Mouse (Mus musculus): ENCODE results near the gene Dll4. TPM values are rescaled to one million over a fixed set of nuclear protein-coding genes. Genes with fewer than 3 reads are reported as not detected.

The Dll4 gene
- polyA plus RNA-seq, 1 experiment from 2014 or later, result 3.9 TPM

DNA sequence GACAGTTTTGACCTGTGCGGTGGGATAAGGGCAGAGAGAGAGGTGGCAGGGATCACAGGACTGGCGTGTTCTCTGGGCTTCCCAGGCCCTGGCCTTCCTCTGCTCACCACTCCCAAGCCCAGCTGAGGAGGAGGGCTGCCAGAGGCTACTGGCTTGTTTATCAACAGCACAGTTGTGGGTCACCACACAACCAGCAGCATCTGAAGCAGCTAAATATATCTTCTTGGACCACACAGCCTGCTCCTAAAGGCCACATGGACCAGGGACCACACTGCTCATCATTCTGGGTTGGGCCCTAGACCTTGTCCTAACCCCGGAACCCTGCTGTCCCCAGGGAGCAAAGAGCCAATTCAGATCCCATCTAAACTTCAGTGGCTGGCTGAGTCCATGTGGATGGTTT lies 39.4 kb downstream of the Dll4 start:
- 83% methylated on average over 3 of the region's 3 CpGs for WGBS
- Histone ChIP-seq H3K9ac (replicated peaks) (no peak overlapping the region), H3K27me3 (replicated peaks) (no peaks in the 10 kb centered on the region), H3K9me3 (replicated peaks) (peaks cover 8% of the 10 kb centered on the region; the same call in 1 of the 2 replicates), H3K4me2 (no peak overlapping the region), H3K36me3 (peaks cover 10% of the 10 kb centered on the region), H3K27ac (replicated peaks) (no peak overlapping the region), H3K4me3 (replicated peaks) (no peak overlapping the region), H3K4me1 (no peaks in the 10 kb centered on the region)
- ATAC-seq (ENCODE audit: low FRiP score), result no peak

DNA sequence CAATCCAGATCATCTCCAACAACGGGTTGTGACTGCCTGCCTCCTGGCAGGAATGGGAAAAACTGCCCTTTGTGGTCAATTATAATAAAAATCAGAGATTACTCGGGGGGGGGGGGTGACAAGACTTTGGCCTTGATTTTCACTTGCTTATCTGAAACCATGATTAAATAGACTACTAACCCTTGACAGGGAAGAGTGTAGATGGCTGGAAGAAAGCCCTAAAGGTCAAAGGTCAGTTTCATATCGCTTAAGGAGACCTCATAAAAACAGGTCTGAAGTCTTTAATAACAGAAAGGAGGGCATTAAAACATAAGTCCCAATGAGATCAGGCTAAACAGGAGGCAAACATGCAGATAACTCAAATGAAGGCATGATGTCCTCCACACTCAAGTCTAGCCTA lies 41.8 kb downstream of the Dll4 start:
- ATAC-seq (ENCODE audit: low FRiP score), result no peak
- Histone ChIP-seq H3K9ac (replicated peaks) (no peak overlapping the region), H3K4me3 (replicated peaks) (no peak overlapping the region), H3K4me2 (no peak overlapping the region), H3K27ac (replicated peaks) (no peak overlapping the region), H3K9me3 (replicated peaks) (no peaks in the 10 kb centered on the region), H3K27me3 (replicated peaks) (no peaks in the 10 kb centered on the region), H3K36me3 (peaks cover 33% of the 10 kb centered on the region), H3K4me1 (no peaks in the 10 kb centered on the region)
- 83% methylated on average over 3 of the region's 3 CpGs for WGBS

DNA sequence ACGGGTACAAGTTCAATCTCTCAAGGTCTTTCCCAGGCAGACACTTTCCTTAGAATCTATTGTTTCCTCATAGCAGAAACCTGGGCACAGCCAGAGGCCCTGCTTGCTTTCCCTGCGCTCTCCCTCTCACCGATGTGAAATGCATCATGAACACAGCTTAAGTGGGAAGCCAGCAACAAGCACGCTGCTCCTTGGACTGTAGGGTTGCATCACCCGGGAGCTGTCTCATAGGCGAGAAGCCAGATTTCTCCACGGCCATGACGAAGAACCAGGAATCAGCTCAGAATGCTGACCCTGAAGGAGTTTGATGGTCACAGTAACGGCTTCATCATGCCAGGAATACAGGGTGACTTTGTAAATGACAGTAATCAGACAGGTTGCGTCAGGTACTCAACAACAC lies 44.5 kb downstream of the Dll4 start:
- Histone ChIP-seq H3K4me2 (no peak overlapping the region), H3K9me3 (replicated peaks) (no peaks in the 10 kb centered on the region), H3K9ac (replicated peaks) (no peak overlapping the region), H3K36me3 (peaks cover 58% of the 10 kb centered on the region), H3K4me3 (replicated peaks) (no peak overlapping the region), H3K4me1 (no peaks in the 10 kb centered on the region), H3K27me3 (replicated peaks) (no peaks in the 10 kb centered on the region), H3K27ac (replicated peaks) (no peak overlapping the region)
- 95% methylated on average over 10 of the region's 10 CpGs for WGBS
- ATAC-seq (ENCODE audit: low FRiP score), result no peak

DNA sequence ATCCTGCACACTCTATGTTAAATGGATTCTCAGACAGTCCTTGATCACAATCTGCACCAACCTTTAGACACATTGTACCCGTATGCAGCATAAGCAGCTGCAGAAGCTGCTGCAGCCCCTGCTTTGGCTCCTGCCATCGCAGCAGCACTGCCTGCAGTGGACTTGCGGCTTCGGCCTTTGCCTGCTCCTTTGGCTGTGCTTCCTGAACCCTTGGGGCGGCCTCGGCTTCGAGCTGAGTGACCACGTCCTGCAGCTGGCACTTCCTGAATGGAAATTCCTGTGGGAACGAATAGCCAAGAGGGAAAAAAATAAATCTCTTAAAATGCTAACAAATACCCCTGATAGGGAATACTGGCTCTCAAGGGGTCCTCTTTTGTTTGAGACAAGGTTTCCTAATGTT lies 51.7 kb downstream of the Dll4 start:
- peaks cover 82% of the 10 kb centered on the region for H3K36me3 ChIP-seq
- H3K27ac ChIP-seq (replicated peaks), result no peak overlapping the region
- no peak overlapping the region for H3K4me2 ChIP-seq
- no peak for ATAC-seq (ENCODE audit: low FRiP score)
- H3K4me1 ChIP-seq, result no peaks in the 10 kb centered on the region
- no peak overlapping the region for H3K9ac ChIP-seq (replicated peaks)
- no peak overlapping the region for H3K4me3 ChIP-seq (replicated peaks)
- H3K27me3 ChIP-seq (replicated peaks), result no peaks in the 10 kb centered on the region
- WGBS, result 82% methylated on average over 9 of the region's 9 CpGs
- no peaks in the 10 kb centered on the region for H3K9me3 ChIP-seq (replicated peaks)

DNA sequence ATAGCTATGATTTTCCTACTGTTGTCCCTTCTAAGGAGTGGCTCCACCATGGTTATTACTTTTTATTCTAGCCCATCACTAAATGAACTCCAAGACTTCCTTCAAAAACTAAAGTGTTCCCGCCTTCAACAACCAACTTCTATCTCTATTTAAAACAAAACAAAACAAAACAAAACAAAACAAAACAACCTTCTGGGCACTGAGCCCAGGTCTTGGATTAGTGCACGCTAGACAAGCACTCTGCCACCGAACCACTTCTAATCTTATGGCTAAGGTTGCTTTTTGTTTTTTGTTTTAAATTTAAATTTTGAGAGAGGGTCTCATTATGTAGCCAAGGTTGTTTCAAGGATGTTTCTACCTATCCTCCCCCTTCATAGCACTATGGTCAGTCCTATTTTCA lies 52.2 kb downstream of the Dll4 start:
- Histone ChIP-seq H3K4me1 (no peaks in the 10 kb centered on the region), H3K9ac (replicated peaks) (no peak overlapping the region), H3K9me3 (replicated peaks) (no peaks in the 10 kb centered on the region), H3K27ac (replicated peaks) (no peak overlapping the region), H3K4me3 (replicated peaks) (no peak overlapping the region), H3K27me3 (replicated peaks) (no peaks in the 10 kb centered on the region), H3K4me2 (no peak overlapping the region), H3K36me3 (peaks cover 79% of the 10 kb centered on the region)
- 79% methylated on average over 3 of the region's 3 CpGs for WGBS
- ATAC-seq (ENCODE audit: low FRiP score), result no peak

DNA sequence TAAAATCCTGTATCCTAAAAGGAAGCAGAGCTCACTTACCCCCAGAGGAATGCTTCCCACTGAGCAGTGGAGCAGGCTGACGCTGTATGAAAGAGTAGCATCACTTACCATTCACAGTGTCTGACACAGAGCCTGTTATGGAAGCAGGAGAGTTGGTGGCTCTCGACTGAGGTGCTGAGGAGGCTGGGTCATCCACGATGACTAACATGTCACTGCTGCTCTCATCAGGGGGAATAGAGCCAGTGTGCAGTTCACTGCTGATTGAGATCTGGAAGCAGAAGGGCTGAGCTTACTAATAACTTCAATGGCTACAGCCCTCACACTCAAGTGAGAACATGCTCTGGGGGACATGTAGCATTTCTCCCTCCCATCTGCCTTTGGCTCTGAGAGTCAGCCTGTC lies 53.9 kb downstream of the Dll4 start:
- ATAC-seq (ENCODE audit: low FRiP score), result no peak
- no peaks in the 10 kb centered on the region for H3K9me3 ChIP-seq (replicated peaks)
- peaks cover 74% of the 10 kb centered on the region for H3K36me3 ChIP-seq
- 89% methylated on average over 3 of the region's 3 CpGs for WGBS
- no peaks in the 10 kb centered on the region for H3K27me3 ChIP-seq (replicated peaks)
- H3K9ac ChIP-seq (replicated peaks), result no peak overlapping the region
- H3K4me2 ChIP-seq, result no peak overlapping the region
- H3K4me3 ChIP-seq (replicated peaks), result no peak overlapping the region
- no peak overlapping the region for H3K27ac ChIP-seq (replicated peaks)
- no peaks in the 10 kb centered on the region for H3K4me1 ChIP-seq

Other genes with a start within 250 kb of the Dll4 start
- 7.3 and 17.3 TPM in 2 replicates for gene Rad51, start 213.0 kb upstream of the Dll4 start, polyA plus RNA-seq (2015; fragmentation: Nextera tagmentation; extraction: Ambion mirVana)
- 47.7 and 49.0 TPM in 2 replicates for gene Rmdn3, start 168.8 kb upstream of the Dll4 start, polyA plus RNA-seq (2015; fragmentation: Nextera tagmentation; extraction: Ambion mirVana)
- 4.6 TPM in 2 replicates for gene Gchfr, start 158.0 kb upstream of the Dll4 start, polyA plus RNA-seq (2015; fragmentation: Nextera tagmentation; extraction: Ambion mirVana)
- gene Gm14137, start 151.3 kb upstream of the Dll4 start, polyA plus RNA-seq (2015; fragmentation: Nextera tagmentation; extraction: Ambion mirVana), result 0.69 and 0.78 TPM in 2 replicates
- gene Zfyve19, start 117.2 kb upstream of the Dll4 start, polyA plus RNA-seq (2015; fragmentation: Nextera tagmentation; extraction: Ambion mirVana), result 64.2 and 68.0 TPM in 2 replicates
- gene Dnajc17, start 117.0 kb upstream of the Dll4 start, polyA plus RNA-seq (2015; fragmentation: Nextera tagmentation; extraction: Ambion mirVana), result 23.9 and 26.1 TPM in 2 replicates
- gene Ppp1r14d, start 95.9 kb upstream of the Dll4 start, polyA plus RNA-seq (2015; fragmentation: Nextera tagmentation; extraction: Ambion mirVana), result 0.40 TPM in 1 of 2 replicates, not detected in the other
- gene Spint1, start 88.4 kb upstream of the Dll4 start, polyA plus RNA-seq (2015; fragmentation: Nextera tagmentation; extraction: Ambion mirVana), result 0.49 and 11.0 TPM in 2 replicates
- 39.5 and 46.6 TPM in 2 replicates for gene Rhov, start 54.5 kb upstream of the Dll4 start, polyA plus RNA-seq (2015; fragmentation: Nextera tagmentation; extraction: Ambion mirVana)
- 23.7 and 23.8 TPM in 2 replicates for gene Vps18, start 37.0 kb upstream of the Dll4 start, polyA plus RNA-seq (2015; fragmentation: Nextera tagmentation; extraction: Ambion mirVana)
- gene Chac1, start 25.4 kb downstream of the Dll4 start, polyA plus RNA-seq (2015; fragmentation: Nextera tagmentation; extraction: Ambion mirVana), result 11.3 and 12.1 TPM in 2 replicates
- 3.1 and 3.5 TPM in 2 replicates for gene Ino80, start 151.9 kb downstream of the Dll4 start, polyA plus RNA-seq (2015; fragmentation: Nextera tagmentation; extraction: Ambion mirVana)
- gene Exd1, start 221.8 kb downstream of the Dll4 start, polyA plus RNA-seq (2015; fragmentation: Nextera tagmentation; extraction: Ambion mirVana), result 0.59 and 1.3 TPM in 2 replicates
- 52.0 and 54.3 TPM in 2 replicates for gene Chp1, start 221.9 kb downstream of the Dll4 start, polyA plus RNA-seq (2015; fragmentation: Nextera tagmentation; extraction: Ambion mirVana)